Mouse (Mus musculus): Measurements from ENCODE around the gene Ogt.

Ogt gene

GRCm38 (mm10) chrX:101639741-101640166 lies at the start of gene Ogt:
Ogt (plus strand) TSS chrX:101640060.
- peak; percentile 96 for DNase-seq (ENCODE audit: low read depth, low spot score)

DNA sequence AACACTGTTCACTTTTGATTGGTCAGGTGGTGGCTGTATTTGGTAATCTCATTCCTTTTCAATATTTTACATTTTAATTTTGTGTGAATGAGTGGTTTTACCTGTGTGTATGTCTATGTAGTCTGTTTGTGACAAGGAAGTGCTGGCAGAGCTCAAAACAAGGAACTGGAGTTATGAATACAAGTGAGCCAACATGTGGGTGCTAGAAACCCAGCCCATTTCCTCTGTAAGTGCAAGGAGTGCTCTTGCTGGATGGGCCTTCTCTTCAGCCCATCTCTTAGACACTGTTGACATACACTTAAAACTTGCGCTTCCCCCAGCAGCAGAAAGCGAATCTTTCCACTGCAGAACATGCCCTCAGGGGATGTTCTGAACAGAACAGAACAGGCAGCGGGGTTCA lies 23.7 kb upstream of the Ogt start:
- no peak for DNase-seq (ENCODE audit: low read depth, low spot score)

- no peak for DNase-seq (ENCODE audit: low read depth, low spot score)
Measured at GRCm38 (mm10) chrX:101617889-101618288, 22.0 kb upstream of the Ogt start.

GRCm38 (mm10) chrX:101620317-101620716 lies 19.5 kb upstream of the Ogt start:
- DNase-seq (ENCODE audit: low read depth, low spot score): peak; percentile 36

DNA sequence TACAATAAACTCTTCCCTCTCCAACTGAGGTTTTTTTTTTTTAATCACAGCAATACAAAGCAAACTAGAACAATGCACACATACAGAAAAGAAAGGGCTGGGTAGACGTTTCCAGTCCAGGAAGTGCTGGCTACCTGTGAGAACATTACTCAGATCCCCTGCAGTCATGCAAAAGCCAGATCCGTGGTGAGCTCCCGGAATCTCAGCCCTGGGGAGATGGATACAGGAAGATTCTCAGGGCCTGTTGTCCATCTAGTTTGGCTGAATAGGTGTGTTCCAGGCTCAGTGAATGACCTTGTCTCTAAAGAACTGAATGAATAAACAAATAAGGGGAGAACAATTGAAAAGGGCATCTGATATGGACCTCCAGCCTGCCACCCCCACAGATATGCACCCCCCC lies 17.3 kb upstream of the Ogt start:
- DNase-seq (ENCODE audit: low read depth, low spot score): no peak

DNA sequence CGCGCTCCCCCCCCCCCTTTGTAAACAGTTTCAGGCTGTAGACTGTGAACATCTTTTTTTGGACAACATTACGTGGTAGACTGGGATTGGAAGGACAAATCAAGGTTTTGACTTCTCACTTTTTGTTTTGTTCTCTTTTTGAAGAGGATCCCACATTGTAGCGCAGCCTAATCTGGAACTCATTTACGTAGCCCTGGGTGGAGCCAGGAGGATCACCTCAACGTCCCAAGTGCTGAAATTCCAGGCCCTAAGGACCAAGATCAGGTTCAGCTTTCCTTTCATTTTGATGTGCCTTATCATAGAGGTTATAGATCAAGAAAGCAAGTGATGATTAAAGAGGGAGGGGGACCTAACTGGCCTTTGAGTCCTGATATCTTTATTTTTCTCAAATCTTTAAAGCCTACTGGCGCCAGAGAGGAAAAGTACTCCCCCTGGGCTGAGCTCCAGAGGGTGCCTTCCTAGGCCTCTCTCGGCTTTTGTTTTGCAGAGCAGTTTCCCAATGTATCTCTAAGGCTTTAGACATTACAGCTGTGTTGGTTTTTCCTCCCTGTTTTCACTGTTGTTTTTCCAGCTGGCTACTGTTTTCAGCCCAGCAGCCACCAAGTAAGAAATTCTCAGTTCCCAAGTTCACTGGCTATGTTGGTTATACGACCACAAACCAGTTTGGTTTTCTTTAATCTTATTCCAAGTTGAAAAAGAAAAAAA lies 2.9 kb upstream of the Ogt start:
- no peak for DNase-seq (ENCODE audit: low read depth, low spot score)

DNA sequence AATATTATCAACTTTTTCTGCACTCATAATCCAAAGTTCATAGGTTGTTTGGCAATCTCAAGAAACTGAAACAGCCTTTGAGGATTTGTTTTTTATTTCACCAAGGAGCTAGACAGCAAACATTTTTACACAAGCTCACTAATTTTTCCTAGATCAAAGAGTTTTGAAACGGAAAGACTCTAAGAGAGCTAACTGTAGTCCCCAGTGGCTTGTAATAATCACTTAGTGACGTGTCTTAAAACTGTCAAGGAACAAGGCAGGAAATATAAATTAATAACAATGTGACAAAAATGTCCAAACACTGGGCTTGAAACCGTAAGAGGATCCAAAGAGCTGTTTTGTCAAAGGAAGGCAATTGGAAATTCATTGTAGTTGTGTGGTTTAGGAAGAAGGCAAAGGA lies 1.0 kb upstream of the Ogt start:
- DNase-seq (ENCODE audit: low read depth, low spot score): no peak

DNA sequence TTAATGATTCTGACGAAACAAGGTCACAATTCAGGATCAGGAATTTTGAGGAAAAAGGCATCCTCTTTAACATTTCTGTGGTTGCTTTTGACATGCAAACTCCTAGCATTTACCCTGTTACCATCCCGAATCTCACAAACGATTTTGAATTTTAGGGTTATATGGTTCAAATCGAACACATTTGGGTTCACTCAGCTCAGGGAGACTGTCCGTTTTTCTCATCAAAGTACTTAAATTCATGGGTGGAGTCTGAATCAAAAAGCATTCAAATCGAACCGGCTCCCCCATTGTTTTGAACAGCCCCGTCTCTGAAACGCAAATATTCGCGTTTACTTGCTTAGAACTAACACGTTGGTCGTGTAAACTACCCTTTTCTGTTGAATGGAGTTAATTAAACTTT lies 554 bp upstream of the Ogt start:
- DNase-seq (ENCODE audit: low read depth, low spot score): peak; percentile 45

DNA sequence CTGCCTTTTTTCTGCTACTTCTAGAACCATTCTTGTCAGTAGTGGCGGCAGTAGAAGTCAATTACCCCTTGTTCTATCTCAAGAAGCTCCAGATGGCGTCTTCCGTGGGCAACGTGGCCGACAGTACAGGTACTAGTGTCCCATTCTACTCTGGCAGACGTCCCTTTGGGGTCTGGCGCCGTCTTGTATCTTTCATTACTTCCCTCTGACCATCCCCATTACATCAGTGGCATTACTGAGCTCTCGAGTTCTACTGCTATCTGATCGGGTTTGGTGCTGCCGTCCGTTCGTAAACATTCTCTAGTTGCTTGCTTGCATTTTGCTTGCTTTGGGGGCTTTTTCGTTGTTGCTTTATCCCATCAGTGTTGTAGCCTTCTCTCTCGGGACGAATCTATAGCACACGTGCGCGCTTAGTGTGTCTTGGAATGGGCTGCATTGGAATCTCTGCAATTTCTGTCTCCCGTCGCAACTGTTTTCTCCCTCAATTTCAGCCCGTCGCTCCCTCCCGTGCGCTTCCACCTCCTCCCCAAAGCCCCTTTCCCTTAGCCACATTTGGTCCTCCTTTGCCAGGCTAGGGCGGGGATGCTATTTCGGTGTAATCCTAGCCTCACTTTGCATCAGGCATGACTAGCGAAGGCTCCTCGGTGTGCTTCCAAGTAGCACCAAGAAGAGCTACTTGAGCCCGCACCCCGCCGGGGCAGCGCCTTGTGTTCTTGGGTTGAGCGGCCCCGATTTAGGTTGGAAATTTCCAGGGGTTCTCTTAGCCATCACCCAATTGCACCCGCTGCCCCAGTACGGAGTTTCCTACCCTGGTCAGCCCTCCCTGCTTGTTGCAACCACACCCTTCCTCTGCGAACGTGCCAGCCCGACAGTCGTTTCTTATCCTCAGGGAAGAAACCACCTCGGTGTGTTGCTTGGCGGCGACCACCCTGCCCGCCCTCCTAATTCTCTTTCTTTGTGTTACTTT lies 617 bp downstream of the Ogt start:
- DNase-seq (ENCODE audit: low read depth, low spot score): peak; percentile 39

GRCm38 (mm10) chrX:101641161-101641530 lies 1.3 kb downstream of the Ogt start:
- peak; percentile 23 for DNase-seq (ENCODE audit: low read depth, low spot score)

GRCm38 (mm10) chrX:101642091-101642490 lies 2.2 kb downstream of the Ogt start:
- DNase-seq (ENCODE audit: low read depth, low spot score): peak; percentile 3

GRCm38 (mm10) chrX:101645286-101645685 lies 5.4 kb downstream of the Ogt start:
- DNase-seq (ENCODE audit: low read depth, low spot score): no peak

GRCm38 (mm10) chrX:101646621-101647020 lies 6.8 kb downstream of the Ogt start:
- DNase-seq (ENCODE audit: low read depth, low spot score): no peak

GRCm38 (mm10) chrX:101695686-101696085 lies 55.8 kb downstream of the Ogt start:
- no peak for DNase-seq (ENCODE audit: low read depth, low spot score)

DNA sequence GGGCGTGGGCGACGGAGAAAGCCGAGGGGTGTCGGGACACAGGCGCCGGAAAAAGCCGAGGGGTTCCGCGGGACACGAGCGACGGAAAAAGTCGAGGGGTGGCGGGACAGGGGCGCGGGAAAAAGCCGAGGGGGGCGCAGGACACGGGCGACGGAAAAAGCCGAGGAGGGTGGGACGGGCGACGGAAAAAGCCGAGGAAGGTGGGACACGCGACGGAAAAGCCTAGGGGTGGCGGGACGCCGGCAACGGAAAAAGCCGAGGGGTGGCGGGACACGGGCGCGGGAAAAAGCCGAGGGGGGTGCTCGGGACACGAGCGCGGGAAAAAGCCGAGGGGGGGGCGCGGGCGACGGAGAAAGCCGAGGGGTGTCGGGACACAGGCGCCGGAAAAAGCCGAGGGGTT lies 57.7 kb downstream of the Ogt start:
- DNase-seq (ENCODE audit: low read depth, low spot score): no peak

- DNase-seq (ENCODE audit: low read depth, low spot score): no peak
Measured at GRCm38 (mm10) chrX:101698232-101698631, 58.4 kb downstream of the Ogt start.

DNA sequence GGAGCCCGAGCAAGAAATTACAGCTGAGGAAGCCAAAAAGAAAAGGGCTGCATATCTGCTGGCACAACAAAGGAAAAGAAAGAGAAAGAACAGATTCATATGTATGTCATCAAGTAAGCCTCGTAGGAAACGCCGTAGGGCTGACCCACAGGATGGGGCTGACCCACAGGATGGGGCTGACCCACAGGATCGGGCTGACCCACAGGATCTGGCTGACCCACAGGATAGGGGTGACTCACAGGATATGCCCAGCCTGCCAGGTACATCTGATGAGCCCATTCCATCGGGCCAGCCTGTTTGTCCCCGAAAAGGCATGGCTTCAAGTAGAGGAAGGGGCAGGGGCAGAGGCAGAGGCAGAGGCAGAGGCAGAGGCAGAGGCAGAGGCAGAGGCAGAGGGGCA lies 65.3 kb downstream of the Ogt start:
- no peak for DNase-seq (ENCODE audit: low read depth, low spot score)

DNA sequence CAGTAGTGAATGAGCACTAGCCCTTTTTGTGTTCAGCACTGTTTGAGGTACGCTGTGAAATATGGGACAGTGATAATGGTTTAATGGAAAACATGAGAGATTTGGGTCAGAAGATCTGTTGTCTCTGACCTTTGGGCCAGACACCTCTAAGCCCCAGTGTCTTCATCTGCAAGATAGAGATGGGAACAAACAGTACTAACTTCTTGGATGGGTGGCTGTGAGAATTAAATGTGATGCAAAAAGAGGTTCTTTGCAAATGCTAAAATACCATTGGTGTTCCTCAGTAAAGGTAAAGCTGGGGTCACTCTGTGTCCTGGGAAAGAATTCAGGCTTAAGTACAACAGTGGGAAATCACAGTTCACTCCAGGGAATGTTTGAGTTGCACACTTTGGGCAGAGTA lies 80.5 kb downstream of the Ogt start:
- no peak for DNase-seq (ENCODE audit: low read depth, low spot score)

DNA sequence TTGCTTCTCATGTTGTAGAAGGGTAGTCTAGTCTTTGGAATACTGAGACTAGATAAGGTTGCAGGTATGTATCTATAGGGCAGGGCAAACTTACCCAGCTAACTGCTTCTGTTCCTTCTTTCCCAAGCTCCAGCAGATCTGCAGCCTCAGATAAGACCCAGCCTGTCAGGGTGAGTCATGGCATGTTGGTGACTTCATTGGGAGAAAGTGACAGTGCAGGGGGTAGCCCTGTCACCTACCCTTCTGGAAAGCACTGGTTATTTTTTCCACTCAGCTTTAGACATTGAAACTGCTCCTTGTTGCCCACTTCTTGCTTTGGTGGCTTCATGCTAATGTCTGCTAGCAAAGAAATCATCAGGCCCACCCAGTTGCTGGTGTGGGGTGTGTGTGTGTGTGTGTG lies 90.2 kb downstream of the Ogt start:
- no peak for DNase-seq (ENCODE audit: low read depth, low spot score)

GRCm38 (mm10) chrX:101732644-101733043 lies 92.8 kb downstream of the Ogt start:
- DNase-seq (ENCODE audit: low read depth, low spot score): no peak

DNA sequence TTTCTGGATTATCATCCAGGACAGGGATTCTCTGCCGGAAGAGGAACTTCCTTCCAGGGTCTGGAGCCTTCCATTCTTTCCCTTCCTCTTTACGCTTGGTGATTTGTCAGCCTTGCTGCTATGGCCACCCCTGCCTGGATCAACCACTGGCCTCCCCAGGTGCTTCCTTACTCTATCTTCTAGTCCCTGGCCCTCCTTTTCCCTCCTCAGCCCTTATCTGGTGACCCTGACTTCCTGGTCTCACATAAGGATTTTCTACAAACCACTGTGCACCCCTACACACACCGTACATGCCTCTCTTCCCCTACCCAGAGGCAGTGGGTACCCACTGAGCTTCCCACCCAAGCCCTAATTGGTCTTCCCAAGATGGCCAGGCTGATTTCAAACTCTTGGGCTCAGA lies 93.4 kb downstream of the Ogt start:
- DNase-seq (ENCODE audit: low read depth, low spot score): no peak

GRCm38 (mm10) chrX:101733828-101734319 lies 94.0 kb downstream of the Ogt start, which contains the start of gene Cxcr3:
Cxcr3 (minus strand) TSS chrX:101734269.
- no peak for DNase-seq (ENCODE audit: low read depth, low spot score)
